Mouse (Mus musculus): ENCODE measurements around the gene Rilp. TPM values are rescaled to one million over a fixed set of nuclear protein-coding genes. Genes with fewer than 3 reads are reported as not detected.

Rilp gene
- polyA plus RNA-seq, 1 experiment: 4.6 TPM

DNA sequence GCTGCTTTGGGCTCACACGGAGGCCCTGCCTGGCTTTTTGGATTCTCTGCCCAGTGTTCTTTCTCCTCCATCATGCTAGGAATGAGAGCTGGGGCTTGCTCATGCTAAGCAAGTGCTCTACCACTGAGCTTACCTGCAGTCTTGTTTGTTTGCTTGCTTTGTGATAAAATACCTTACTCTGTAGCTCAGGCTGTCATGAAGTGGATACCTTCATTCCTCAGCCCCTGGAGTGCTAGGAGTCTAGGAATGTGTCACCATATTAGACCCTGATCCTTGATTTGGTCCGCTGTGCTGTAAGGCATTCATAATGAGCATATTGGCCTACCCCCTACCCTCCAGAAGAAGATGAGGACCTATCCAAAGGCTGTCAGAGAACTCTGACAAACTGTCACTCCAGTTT, 12.9 kb downstream of the Rilp start:
- no peak overlapping the region for H3K4me3 ChIP-seq

DNA sequence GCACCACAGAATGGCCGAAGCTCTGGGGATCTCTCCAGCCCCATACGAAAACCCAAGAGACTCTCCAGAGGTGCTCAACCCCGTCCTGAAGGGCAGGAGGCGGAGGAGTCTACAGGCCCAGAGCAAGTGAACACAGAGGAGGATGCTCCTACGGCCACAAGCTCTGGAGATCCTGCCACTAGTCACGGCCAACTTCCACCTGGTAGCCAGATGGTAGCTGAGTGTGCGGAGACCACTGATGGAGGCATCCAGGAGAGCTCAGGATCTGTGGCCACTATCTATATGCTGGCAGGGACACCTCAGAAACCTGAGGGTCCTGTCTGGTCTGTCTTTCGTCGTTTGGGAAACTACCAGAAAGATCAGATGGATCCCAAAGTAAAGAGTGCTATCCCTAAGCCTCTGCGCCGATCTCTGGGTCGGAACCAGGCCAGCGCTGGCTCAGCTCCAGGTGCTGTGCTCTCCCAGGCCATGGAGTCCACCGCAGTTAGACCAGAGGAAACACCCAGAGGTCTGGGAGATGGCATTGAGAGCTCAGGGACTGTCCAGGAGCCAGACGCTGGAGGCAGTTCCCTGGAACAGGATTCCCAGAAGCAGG, 15.7 kb downstream of the Rilp start:
- Histone ChIP-seq H3ac (ENCODE audit: control insufficient read depth, insufficient read length) (no peak overlapping the region), H3K4me3 (no peak overlapping the region), H3K36me3 (ENCODE audit: control insufficient read depth, insufficient read depth) (no peaks in the 10 kb centered on the region), H3K27me3 (ENCODE audit: control insufficient read depth, insufficient read depth, insufficient read length) (no peaks in the 10 kb centered on the region), H3K79me2 (ENCODE audit: control insufficient read depth, insufficient read depth) (no peaks in the 10 kb centered on the region), H3K4me2 (ENCODE audit: low read depth) (no peak overlapping the region)
- TF ChIP-seq MYOG (IDR thresholded peaks at IDR 0.05; ENCODE audit: control insufficient read depth in 1 of 3, insufficient read depth in 1 of 3, insufficient read length in 2 of 3, low read depth in 2 of 3) (no peak), TCF3 (IDR thresholded peaks at IDR 0.05; ENCODE audit: insufficient read length, low read depth) (no peak), CEBPB (IDR thresholded peaks at IDR 0.05; ENCODE audit: insufficient read depth, poor library complexity, severe bottlenecking) (no peak), TCF12 (IDR thresholded peaks at IDR 0.05; ENCODE audit: insufficient read depth, poor library complexity, severe bottlenecking) (no peak), POLR2A (IDR thresholded peaks at IDR 0.05; ENCODE audit: insufficient read length, low read depth) (no peak), REST (IDR thresholded peaks at IDR 0.05; ENCODE audit: insufficient read depth, insufficient read length) (no peak), MAX (IDR thresholded peaks at IDR 0.05; ENCODE audit: low read depth) (no peak), POLR2AphosphoS2 (IDR thresholded peaks at IDR 0.05; ENCODE audit: insufficient read length, low read depth) (no peak), E2F4 (IDR thresholded peaks at IDR 0.05; ENCODE audit: insufficient read depth) (no peak), USF1 (IDR thresholded peaks at IDR 0.05; ENCODE audit: low read depth) (no peak), MYOD1 (IDR thresholded peaks at IDR 0.05; ENCODE audit: control insufficient read depth in 1 of 3, insufficient read length in 2 of 3, low read depth in 2 of 3) (no peak), SRF (IDR thresholded peaks at IDR 0.05; ENCODE audit: control insufficient read depth, insufficient read length, low read depth) (no peak)

More for the DNA sequence above, 12.9 kb downstream of the Rilp start:
- TF ChIP-seq MAX (IDR thresholded peaks at IDR 0.05; ENCODE audit: low read depth) (no peak), POLR2AphosphoS2 (IDR thresholded peaks at IDR 0.05; ENCODE audit: insufficient read length, low read depth) (no peak), TCF12 (IDR thresholded peaks at IDR 0.05; ENCODE audit: insufficient read depth, poor library complexity, severe bottlenecking) (no peak), TCF3 (IDR thresholded peaks at IDR 0.05; ENCODE audit: insufficient read length, low read depth) (no peak), MYOD1 (IDR thresholded peaks at IDR 0.05; ENCODE audit: control insufficient read depth in 1 of 3, insufficient read length in 2 of 3, low read depth in 2 of 3) (no peak)
- Histone ChIP-seq H3K36me3 (ENCODE audit: control insufficient read depth, insufficient read depth) (no peaks in the 10 kb centered on the region), H3K27me3 (ENCODE audit: control insufficient read depth, insufficient read depth, insufficient read length) (no peaks in the 10 kb centered on the region), H3ac (ENCODE audit: control insufficient read depth, insufficient read length) (no peak overlapping the region), H3K4me2 (ENCODE audit: low read depth) (no peak overlapping the region), H3K79me2 (ENCODE audit: control insufficient read depth, insufficient read depth) (no peaks in the 10 kb centered on the region)

DNA sequence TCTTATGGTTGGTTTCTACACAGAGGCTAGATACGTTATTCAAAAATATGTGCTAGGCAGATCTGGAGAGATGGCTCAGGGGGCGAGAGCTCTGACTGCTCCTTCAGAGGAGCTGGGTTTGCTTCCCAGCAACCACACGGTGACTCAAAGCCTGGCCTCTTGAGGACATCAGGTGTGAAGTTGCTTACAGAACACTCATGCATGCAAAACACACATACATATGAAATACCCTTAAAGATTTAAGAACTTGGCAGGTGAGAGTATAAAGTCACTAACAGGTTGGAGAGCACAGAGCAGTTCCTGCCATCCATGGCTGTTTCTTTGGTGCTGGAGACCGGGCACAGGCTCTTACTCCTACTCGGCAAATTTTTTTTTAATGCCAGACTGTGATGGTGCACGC, 17.0 kb downstream of the Rilp start:
- no peak for TF ChIP-seq TCF3 (IDR thresholded peaks at IDR 0.05; ENCODE audit: insufficient read length, low read depth)
- TF ChIP-seq SRF (IDR thresholded peaks at IDR 0.05; ENCODE audit: control insufficient read depth, insufficient read length, low read depth): no peak
- TF ChIP-seq E2F4 (IDR thresholded peaks at IDR 0.05; ENCODE audit: insufficient read depth): no peak
- no peak for TF ChIP-seq USF1 (IDR thresholded peaks at IDR 0.05; ENCODE audit: low read depth)
- no peak for TF ChIP-seq CEBPB (IDR thresholded peaks at IDR 0.05; ENCODE audit: insufficient read depth, poor library complexity, severe bottlenecking)
- no peak for TF ChIP-seq TCF12 (IDR thresholded peaks at IDR 0.05; ENCODE audit: insufficient read depth, poor library complexity, severe bottlenecking)
- no peak for TF ChIP-seq REST (IDR thresholded peaks at IDR 0.05; ENCODE audit: insufficient read depth, insufficient read length)
- no peak for TF ChIP-seq MYOG (IDR thresholded peaks at IDR 0.05; ENCODE audit: control insufficient read depth in 1 of 3, insufficient read depth in 1 of 3, insufficient read length in 2 of 3, low read depth in 2 of 3)
- TF ChIP-seq POLR2A (IDR thresholded peaks at IDR 0.05; ENCODE audit: insufficient read length, low read depth): no peak
- no peaks in the 10 kb centered on the region for H3K27me3 ChIP-seq (ENCODE audit: control insufficient read depth, insufficient read depth, insufficient read length)
- H3K4me3 ChIP-seq: no peak overlapping the region
- H3K36me3 ChIP-seq (ENCODE audit: control insufficient read depth, insufficient read depth): no peaks in the 10 kb centered on the region
- no peak overlapping the region for H3K4me2 ChIP-seq (ENCODE audit: low read depth)
- H3ac ChIP-seq (ENCODE audit: control insufficient read depth, insufficient read length): no peak overlapping the region
- H3K79me2 ChIP-seq (ENCODE audit: control insufficient read depth, insufficient read depth): no peaks in the 10 kb centered on the region

DNA sequence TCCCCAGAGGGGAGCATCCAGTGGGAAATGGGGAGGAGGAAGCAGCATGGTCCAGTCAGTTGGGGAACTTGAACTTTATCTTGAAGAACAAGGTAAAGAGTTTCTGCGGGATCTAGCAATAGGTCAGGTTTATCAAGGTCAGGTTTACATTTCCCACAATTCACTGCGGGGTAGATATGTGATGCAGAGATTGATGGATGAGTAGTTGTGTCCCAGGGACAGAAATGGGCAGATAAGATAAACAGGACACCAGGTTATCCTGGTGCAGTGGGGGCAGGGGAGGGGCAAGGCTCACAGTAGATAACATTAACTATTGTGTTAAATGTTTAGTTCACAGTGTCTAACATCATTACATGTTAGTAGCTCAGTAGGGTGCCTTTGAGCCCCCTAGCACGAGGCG, 19.9 kb downstream of the Rilp start:
- H3K4me3 ChIP-seq: peak overlapping the region; percentile 87
- no peak overlapping the region for H3K4me2 ChIP-seq (ENCODE audit: low read depth)
- no peaks in the 10 kb centered on the region for H3K27me3 ChIP-seq (ENCODE audit: control insufficient read depth, insufficient read depth, insufficient read length)
- H3K36me3 ChIP-seq (ENCODE audit: control insufficient read depth, insufficient read depth): no peaks in the 10 kb centered on the region
- TF ChIP-seq SRF (IDR thresholded peaks at IDR 0.05; ENCODE audit: control insufficient read depth, insufficient read length, low read depth) (no peak), MAX (IDR thresholded peaks at IDR 0.05; ENCODE audit: low read depth) (no peak), E2F4 (IDR thresholded peaks at IDR 0.05; ENCODE audit: insufficient read depth) (no peak), REST (IDR thresholded peaks at IDR 0.05; ENCODE audit: insufficient read depth, insufficient read length) (no peak)
- no peak overlapping the region for H3ac ChIP-seq (ENCODE audit: control insufficient read depth, insufficient read length)
- H3K79me2 ChIP-seq (ENCODE audit: control insufficient read depth, insufficient read depth): no peaks in the 10 kb centered on the region

DNA sequence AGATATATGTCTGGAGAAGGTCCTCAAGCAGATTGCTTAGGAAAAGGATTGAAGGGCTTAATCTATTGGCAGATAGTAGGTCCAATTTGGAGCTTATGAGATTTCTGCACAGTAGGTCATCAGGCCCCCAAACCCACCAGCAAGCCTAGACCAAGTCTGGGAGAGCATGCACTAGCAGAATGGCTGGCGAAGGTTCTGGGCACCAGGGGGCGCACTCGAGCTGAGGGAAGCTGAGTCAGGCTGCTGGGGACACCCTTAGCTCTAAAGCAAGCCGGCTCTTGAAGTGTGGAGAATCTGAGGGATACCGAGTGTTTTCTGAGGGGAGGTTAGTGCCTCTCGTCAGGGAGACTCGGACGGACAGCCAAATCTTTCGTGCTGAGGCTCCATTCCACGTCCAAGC, 20.4 kb downstream of the Rilp start:
- H3K4me2 ChIP-seq (ENCODE audit: low read depth): peak overlapping the region; percentile 100
- H3K36me3 ChIP-seq (ENCODE audit: control insufficient read depth, insufficient read depth): no peaks in the 10 kb centered on the region
- no peaks in the 10 kb centered on the region for H3K79me2 ChIP-seq (ENCODE audit: control insufficient read depth, insufficient read depth)
- TF ChIP-seq POLR2AphosphoS2 (IDR thresholded peaks at IDR 0.05; ENCODE audit: insufficient read length, low read depth): no peak
- TF ChIP-seq MAX (IDR thresholded peaks at IDR 0.05; ENCODE audit: low read depth): no peak
- TF ChIP-seq MYOG (IDR thresholded peaks at IDR 0.05; ENCODE audit: control insufficient read depth in 1 of 3, insufficient read depth in 1 of 3, insufficient read length in 2 of 3, low read depth in 2 of 3): peak in 1 of 3 experiments; percentile 18
- TF ChIP-seq POLR2A (IDR thresholded peaks at IDR 0.05; ENCODE audit: insufficient read length, low read depth): peak; percentile 32
- TF ChIP-seq TCF3 (IDR thresholded peaks at IDR 0.05; ENCODE audit: insufficient read length, low read depth): no peak
- H3K4me3 ChIP-seq: peak overlapping the region; percentile 87
- H3K27me3 ChIP-seq (ENCODE audit: control insufficient read depth, insufficient read depth, insufficient read length): no peaks in the 10 kb centered on the region
- peak overlapping the region; percentile 54 for H3ac ChIP-seq (ENCODE audit: control insufficient read depth, insufficient read length)

All from myocyte (in vitro differentiated cells).